In genomic region chr11:113683957-113684706, GRCm38 (mm10) we compare ENCODE assay signal across 8 mouse cellular contexts. TPM values are rescaled to one million over a fixed set of nuclear protein-coding genes. Genes with fewer than 3 reads are reported as not detected.
DNase-seq lines count a peak whose midpoint lies in the region; ATAC-seq lines count a peak whose summit lies in the region.

Fam104a (minus strand) TSS chr11:113684155.
D11Wsu47e (plus strand) TSS chr11:113684412.

- no peaks in the 10 kb centered on the region for H3K27me3 ChIP-seq in hindbrain, embryonic 11.5 days (ENCODE audit: control insufficient read depth, insufficient read depth, low read length)

- peak within 1 kb of the TSS; percentile 91 for H3K9ac ChIP-seq in hindbrain, embryonic 11.5 days (ENCODE audit: low read depth, low read length)

- no peaks in the 10 kb centered on the region for H3K9me3 ChIP-seq in hindbrain, embryonic 11.5 days (ENCODE audit: control insufficient read depth, low read length)

- peak; percentile 93 for ATAC-seq in hindbrain, embryonic 11.5 days (ENCODE audit: low FRiP score)

- H3K27ac ChIP-seq in hindbrain, embryonic 11.5 days (ENCODE audit: low read depth, low read length), result peak within 1 kb of the TSS; percentile 90

- H3K4me2 ChIP-seq in hindbrain, embryonic 11.5 days (replicated peaks; ENCODE audit: low read depth, low read length), result peak within 1 kb of the TSS; percentile 86

- under 1% methylated on average over 70 of the region's 73 CpGs for WGBS in hindbrain, embryonic 11.5 days

- DNase-seq in MN1 (ENCODE audit: low spot score), result peak; percentile 96
- peak; percentile 95 for DNase-seq in cerebellum, adult 9-10 months
- peak; percentile 92 to 97 for DNase-seq in frontal cortex, adult 2 months (ENCODE audit: extremely low spot score in 1 of 2, low spot score in 1 of 2)
- DNase-seq in hindbrain, embryonic 11.5 days (ENCODE audit: low spot score), result peak; percentile 95
- DNase-seq in layer of hippocampus, postnatal 10 days (ENCODE audit: low spot score in 2 of 2), result peak; percentile 96
- DNase-seq in lung, postnatal 10 days, result peak; percentile 97
- peak; percentile 95 for DNase-seq in ovary, postnatal 36 days (ENCODE audit: low spot score)
- DNase-seq in thymus, postnatal 25 days, result peak; percentile 95

- H3K36me3 ChIP-seq in hindbrain, embryonic 11.5 days (ENCODE audit: control insufficient read depth, insufficient read depth, low read length), result peaks cover 5% of the 10 kb centered on the region; the same call in 1 of the 2 replicates

- H3K4me1 ChIP-seq in hindbrain, embryonic 11.5 days (replicated peaks; ENCODE audit: control insufficient read depth, insufficient read depth, low read length), result peaks cover 4% of the 10 kb centered on the region; the same call in 1 of the 2 replicates

- peak within 1 kb of the TSS; percentile 51 for H3K4me3 ChIP-seq in hindbrain, embryonic 11.5 days (ENCODE audit: low read depth, low read length)

RNA-seq across cellular contexts. Expression of gene Fam104a, which starts in this region (rescaled TPM):
- 27.9 and 28.8 TPM in 2 replicates for polyA plus RNA-seq in frontal cortex, adult 2 months (2012; rRNA removed)
- 49.9 and 56.4 TPM in 2 replicates for polyA plus RNA-seq in hindbrain, embryonic 11.5 days (2014; fragmentation: Nextera tagmentation; extraction: Ambion mirVana)
- 10 to 100 TPM; 22.6 to 24.9 TPM for total RNA-seq in layer of hippocampus, postnatal 10 days (2021)

RNA-seq across cellular contexts. Expression of gene D11Wsu47e, which starts in this region (rescaled TPM):
- 12.9 and 16.4 TPM in 2 replicates for polyA plus RNA-seq in frontal cortex, adult 2 months (2012; rRNA removed)
- polyA plus RNA-seq in hindbrain, embryonic 11.5 days (2014; fragmentation: Nextera tagmentation; extraction: Ambion mirVana), result 20.2 and 21.0 TPM in 2 replicates
- total RNA-seq in layer of hippocampus, postnatal 10 days (2021), result 10 to 100 TPM; 13.3 to 15.4 TPM

Comparison
In these comparisons a context has a peak if more than half of its experiments do, and no peak if none do; other contexts are left out.
1. Peak in every context shown above with its lines: DNase-seq, ATAC-seq, H3K4me3 ChIP-seq and H3K27ac ChIP-seq.